Mouse (Mus musculus) lung, postnatal 0 days (tissue): ENCODE measurements around the gene Olfr1152.

Experiments
- CTCF ChIP-seq: IDR thresholded peaks from 2 replicates; pipeline ENCODE4 v1.5.1; 2016; ENCODE audit warnings: antibody characterized with exemption, mild to moderate bottlenecking
- EP300 ChIP-seq: IDR thresholded peaks from 2 replicates; pipeline ENCODE4 v1.6.1; 2016; ENCODE audit warnings: antibody characterized with exemption, mild to moderate bottlenecking, control low read depth

DNA sequence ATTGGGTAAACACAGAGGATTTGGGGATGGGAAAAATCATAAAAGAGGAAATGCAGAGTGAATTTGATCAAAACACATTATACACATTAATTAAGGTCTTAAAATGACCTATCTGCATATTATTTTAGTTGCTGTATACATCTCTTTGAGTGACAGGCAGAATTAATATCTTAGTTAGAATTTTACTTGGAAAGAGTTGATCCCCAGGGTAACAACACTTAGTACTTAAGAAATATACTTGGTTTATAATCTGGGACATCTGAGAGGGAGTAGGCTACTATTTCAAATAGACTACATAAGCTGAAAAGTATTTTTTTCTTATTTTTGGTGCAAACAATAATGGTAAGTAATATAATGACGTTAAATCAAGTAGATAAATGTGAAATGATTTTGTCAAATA lies 22.6 kb upstream of the Olfr1152 start, which contains the start of gene Olfr1150-ps1:
- no peak for TF ChIP-seq CTCF
- TF ChIP-seq EP300 = no peak
